Mouse (Mus musculus): ENCODE data around the gene Smc4.

Smc4 gene

GRCm38 (mm10) chr3:69004437-69005337 is at the start of gene Smc4, which contains the start of gene Ift80:
Gene Smc4 (plus strand): TSS chr3:69004738.
Gene Ift80 (minus strand): TSS chr3:69004570.
- DNase-seq (ENCODE audit: low spot score) = peak; percentile 94

- DNase-seq (ENCODE audit: low spot score) = no peak
Measured at GRCm38 (mm10) chr3:68956454-68956853, 48.1 kb upstream of the Smc4 start.

GRCm38 (mm10) chr3:68957413-68957812 is 47.1 kb upstream of the Smc4 start:
- no peak for DNase-seq (ENCODE audit: low spot score)

GRCm38 (mm10) chr3:68964682-68965081 is 39.9 kb upstream of the Smc4 start:
- DNase-seq (ENCODE audit: low spot score) = no peak

GRCm38 (mm10) chr3:68966527-68967285 is 37.8 kb upstream of the Smc4 start:
- DNase-seq (ENCODE audit: low spot score) = no peak

GRCm38 (mm10) chr3:68967404-68967803 is 37.1 kb upstream of the Smc4 start:
- no peak for DNase-seq (ENCODE audit: low spot score)

GRCm38 (mm10) chr3:68969091-68969590 is 35.4 kb upstream of the Smc4 start:
- DNase-seq (ENCODE audit: low spot score) = no peak

- DNase-seq (ENCODE audit: low spot score) = no peak
Measured at GRCm38 (mm10) chr3:68973574-68973973, 31.0 kb upstream of the Smc4 start.

- DNase-seq (ENCODE audit: low spot score) = no peak
Measured at GRCm38 (mm10) chr3:68974639-68975532, 29.7 kb upstream of the Smc4 start.

- no peak for DNase-seq (ENCODE audit: low spot score)
Measured at GRCm38 (mm10) chr3:68975533-68976490, 28.7 kb upstream of the Smc4 start.

- no peak for DNase-seq (ENCODE audit: low spot score)
Measured at GRCm38 (mm10) chr3:68977696-68978095, 26.8 kb upstream of the Smc4 start.

- DNase-seq (ENCODE audit: low spot score) = no peak
Measured at GRCm38 (mm10) chr3:68979187-68979586, 25.4 kb upstream of the Smc4 start.

GRCm38 (mm10) chr3:68980898-68981297 is 23.6 kb upstream of the Smc4 start:
- DNase-seq (ENCODE audit: low spot score) = no peak

- DNase-seq (ENCODE audit: low spot score) = no peak
Measured at GRCm38 (mm10) chr3:68986550-68986949, 18.0 kb upstream of the Smc4 start.

GRCm38 (mm10) chr3:69002781-69003180 is 1.8 kb upstream of the Smc4 start:
- DNase-seq (ENCODE audit: low spot score) = no peak

GRCm38 (mm10) chr3:69004055-69004436 is 492 bp upstream of the Smc4 start:
- DNase-seq (ENCODE audit: low spot score) = no peak

- peak; percentile 32 for DNase-seq (ENCODE audit: low spot score)
Measured at GRCm38 (mm10) chr3:69005338-69006245, 1.1 kb downstream of the Smc4 start.

- DNase-seq (ENCODE audit: low spot score) = no peak
Measured at GRCm38 (mm10) chr3:69006246-69006760, 1.8 kb downstream of the Smc4 start.

- no peak for DNase-seq (ENCODE audit: low spot score)
Measured at GRCm38 (mm10) chr3:69008873-69009272, 4.3 kb downstream of the Smc4 start.
